Mouse (Mus musculus) ES-Bruce4 (cell line): ENCODE results near the gene Rab12.

Source experiments
- CTCF ChIP-seq: IDR thresholded peaks from one replicate; pipeline ENCODE4 v1.8.1; 2011; ENCODE audit warnings: low read depth, low read length
- EP300 ChIP-seq: IDR thresholded peaks from 2 replicates; pipeline ENCODE4 v1.6.1; 2011; ENCODE audit warnings: low read depth, low read length; ENCODE audit not compliant: insufficient read depth
- POLR2A ChIP-seq: IDR thresholded peaks from one replicate; pipeline ENCODE4 v1.8.1; 2011; ENCODE audit warnings: low read length; ENCODE audit not compliant: insufficient read depth

DNA sequence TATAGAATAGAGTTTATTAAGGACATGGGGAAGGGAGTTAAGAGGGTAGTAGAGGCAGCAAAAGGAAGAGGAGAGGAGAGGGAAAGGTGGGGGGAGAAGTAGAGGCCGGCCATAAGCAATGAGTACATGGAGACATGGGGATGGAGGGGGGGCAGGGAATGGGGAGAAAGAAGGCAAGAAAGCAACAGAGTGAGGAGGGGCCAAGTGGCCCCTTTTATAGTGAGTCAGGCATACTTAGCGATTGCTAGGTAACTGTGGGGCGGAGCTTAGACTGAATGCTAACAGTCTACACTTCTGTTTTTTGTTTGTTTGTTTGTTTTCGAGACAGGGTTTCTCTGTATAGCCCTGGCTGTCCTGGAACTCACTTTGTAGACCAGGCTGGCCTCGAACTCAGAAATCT, 38.2 kb downstream of the Rab12 start:
- TF ChIP-seq CTCF, result no peak
- TF ChIP-seq EP300, result 0 out of 2 replicates have a peak, but pooled peaks have one; percentile 8
- TF ChIP-seq POLR2A, result peak; percentile 84
